Mouse (Mus musculus): ENCODE measurements around the gene Gabpa.

DNA sequence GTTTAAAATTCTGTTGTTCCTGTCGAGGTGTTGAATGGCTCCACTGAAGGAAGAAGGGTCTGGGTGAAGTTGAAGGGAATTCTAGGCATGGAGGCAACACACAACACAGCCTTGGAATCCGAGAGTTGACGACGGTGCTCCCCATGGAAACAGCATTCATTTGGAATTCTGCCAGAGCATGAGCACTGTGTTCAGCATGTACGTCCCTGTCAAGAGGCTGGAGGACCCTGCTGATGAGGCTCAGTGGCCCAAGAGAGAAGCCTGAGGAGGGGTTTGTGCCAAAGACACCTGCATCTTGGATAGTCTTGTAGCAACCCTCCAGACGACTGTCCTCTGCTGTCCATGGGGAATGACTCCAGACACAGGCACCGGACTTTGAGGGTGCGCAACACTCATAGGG is 41.4 kb downstream of the Gabpa start:
- TF ChIP-seq CTCF (IDR thresholded peaks at IDR 0.05; ENCODE audit: low read depth, low read length), result no peak
- TF ChIP-seq TAL1 (conservative IDR thresholded peaks at IDR 0.05; ENCODE audit: low read depth, low read length), result no peak
- no peak for TF ChIP-seq GATA2 (IDR thresholded peaks at IDR 0.05; ENCODE audit: borderline replicate concordance, low read depth, low read length)
- TF ChIP-seq POLR2AphosphoS5 (IDR thresholded peaks at IDR 0.05; ENCODE audit: insufficient replicate concordance, low read depth, low read length), result no peak
- no peak for TF ChIP-seq GATA1 (IDR thresholded peaks at IDR 0.05; ENCODE audit: borderline replicate concordance, low read length)
